Mouse (Mus musculus): ENCODE data around the gene 1700001O22Rik. TPM values are rescaled to one million over a fixed set of nuclear protein-coding genes. Genes with fewer than 3 reads are reported as not detected.

Gene 1700001O22Rik
- polyA plus RNA-seq, 1 experiment from 2014 or later = 1.8 TPM

Other genes starting within 250 kb of the 1700001O22Rik start
- 3.2 and 3.8 TPM in 2 replicates for gene Cstad, start 208.6 kb downstream of the 1700001O22Rik start, polyA plus RNA-seq (2014; fragmentation: Nextera tagmentation; extraction: Ambion mirVana)
- 84.2 and 84.9 TPM in 2 replicates for gene Ntmt1, start 4.2 kb upstream of the 1700001O22Rik start, polyA plus RNA-seq (2014; fragmentation: Nextera tagmentation; extraction: Ambion mirVana)
- gene Asb6, start 26.7 kb upstream of the 1700001O22Rik start, polyA plus RNA-seq (2014; fragmentation: Nextera tagmentation; extraction: Ambion mirVana) = 16.7 and 17.8 TPM in 2 replicates
- 33.2 and 47.0 TPM in 2 replicates for gene Prrx2, start 31.3 kb upstream of the 1700001O22Rik start, polyA plus RNA-seq (2014; fragmentation: Nextera tagmentation; extraction: Ambion mirVana)
- gene Ptges, start 126.2 kb upstream of the 1700001O22Rik start, polyA plus RNA-seq (2014; fragmentation: Nextera tagmentation; extraction: Ambion mirVana) = 3.2 and 3.9 TPM in 2 replicates
- gene Tor1b, start 149.3 kb upstream of the 1700001O22Rik start, polyA plus RNA-seq (2014; fragmentation: Nextera tagmentation; extraction: Ambion mirVana) = 22.4 and 26.1 TPM in 2 replicates
- 44.4 and 48.8 TPM in 2 replicates for gene Tor1a, start 164.3 kb upstream of the 1700001O22Rik start, polyA plus RNA-seq (2014; fragmentation: Nextera tagmentation; extraction: Ambion mirVana)
- 30.8 and 32.9 TPM in 2 replicates for gene BC005624, start 178.5 kb upstream of the 1700001O22Rik start, polyA plus RNA-seq (2014; fragmentation: Nextera tagmentation; extraction: Ambion mirVana)
- 34.4 and 35.6 TPM in 2 replicates for gene Usp20, start 178.6 kb upstream of the 1700001O22Rik start, polyA plus RNA-seq (2014; fragmentation: Nextera tagmentation; extraction: Ambion mirVana)

All from heart, embryonic 14.5 days (tissue).